Mouse (Mus musculus): ENCODE measurements at regions not wholly inside any gene's neighbourhood (a gene's known extent, or its start where the extent isn't known, plus 50 kb on each side); places are given as distances from the start of the nearest gene placed in this dataset.

DNA sequence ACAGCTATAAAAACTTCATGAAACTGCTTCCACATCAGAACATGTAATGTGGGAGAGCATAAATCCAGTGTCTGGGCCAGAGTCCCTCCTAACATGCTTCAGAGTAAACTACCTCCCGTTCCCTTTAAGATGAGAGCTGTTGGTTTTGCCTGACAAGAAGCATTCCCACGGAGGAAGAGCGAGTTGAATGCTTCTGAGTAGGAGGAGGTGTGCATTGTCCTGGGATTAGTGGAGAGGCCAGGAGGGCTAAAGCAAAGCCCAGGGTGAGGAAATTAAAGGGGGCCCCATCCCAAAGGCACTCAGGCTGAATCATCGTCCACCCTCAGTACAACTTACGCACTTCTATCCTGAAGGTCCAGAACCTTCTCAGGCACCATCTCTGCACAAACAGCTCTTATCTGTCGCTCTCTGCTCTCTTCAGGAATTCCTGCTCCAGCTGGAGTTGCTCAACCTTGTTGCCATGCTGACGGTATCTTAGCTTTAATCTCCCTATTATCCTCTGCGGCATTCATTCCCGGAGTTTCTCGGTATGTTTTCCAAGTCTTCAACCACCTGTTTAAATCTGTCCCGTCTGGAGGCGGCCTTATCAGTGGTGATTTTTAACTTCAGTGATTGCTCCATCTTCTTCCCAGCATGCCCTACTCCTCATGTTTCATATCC, 85.9 kb upstream of the Magi3 start:
- Histone ChIP-seq H3K4me1 (replicated peaks; ENCODE audit: control insufficient read depth, insufficient read depth, low read length) (no peaks in the 10 kb centered on the region; the same call in 1 of the 2 replicates), H3K27ac (ENCODE audit: low read depth) (no peak overlapping the region), H3K27me3 (replicated peaks; ENCODE audit: control insufficient read depth, insufficient read depth, low read length) (no peaks in the 10 kb centered on the region), H3K36me3 (ENCODE audit: control insufficient read depth, insufficient read depth, low read length) (no peaks in the 10 kb centered on the region), H3K4me2 (ENCODE audit: low read length) (no peak overlapping the region), H3K4me3 (ENCODE audit: low read depth, low read length) (no peak overlapping the region), H3K9ac (ENCODE audit: low read length) (no peak overlapping the region), H3K9me3 (ENCODE audit: control insufficient read depth, low read length) (no peaks in the 10 kb centered on the region)
- DNase-seq (ENCODE audit: low spot score) (no peak), ATAC-seq (replicated peaks; ENCODE audit: low FRiP score, low TSS enrichment, low read depth) (no peak; the same call in 1 of the 2 replicates)
- WGBS: 12% methylated on average over 12 of the region's 12 CpGs

DNA sequence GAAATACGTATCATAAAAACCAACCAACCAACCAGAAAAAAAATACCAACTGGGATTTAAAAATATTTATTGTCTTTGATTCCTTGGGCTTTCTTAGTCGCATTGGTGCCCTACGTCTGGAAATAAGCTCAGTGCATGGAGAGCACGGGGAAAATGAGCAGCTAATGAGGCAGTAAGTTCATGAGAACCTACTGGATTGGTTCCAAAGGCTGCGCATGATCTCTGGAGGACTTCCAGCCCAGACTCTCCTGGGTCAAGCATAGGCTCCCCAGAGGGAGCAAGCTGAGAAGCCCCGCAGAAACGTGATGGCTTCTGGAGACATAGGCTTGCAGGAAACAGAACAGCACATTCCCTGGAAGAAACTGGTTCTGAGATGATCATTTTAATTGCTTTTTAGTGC, 83.4 kb upstream of the Magi3 start:
- ATAC-seq (replicated peaks; ENCODE audit: low FRiP score, low TSS enrichment, low read depth) (no peak), DNase-seq (ENCODE audit: low spot score) (no peak)
- Histone ChIP-seq H3K4me3 (ENCODE audit: low read depth, low read length) (no peak overlapping the region), H3K9me3 (ENCODE audit: control insufficient read depth, low read length) (no peaks in the 10 kb centered on the region), H3K9ac (ENCODE audit: low read length) (no peak overlapping the region), H3K4me2 (ENCODE audit: low read length) (no peak overlapping the region), H3K27me3 (replicated peaks; ENCODE audit: control insufficient read depth, insufficient read depth, low read length) (no peaks in the 10 kb centered on the region), H3K27ac (ENCODE audit: low read depth) (no peak overlapping the region), H3K36me3 (ENCODE audit: control insufficient read depth, insufficient read depth, low read length) (no peaks in the 10 kb centered on the region), H3K4me1 (replicated peaks; ENCODE audit: control insufficient read depth, insufficient read depth, low read length) (no peaks in the 10 kb centered on the region; the same call in 1 of the 2 replicates)
- 75% methylated on average over 7 of the region's 7 CpGs for WGBS

DNA sequence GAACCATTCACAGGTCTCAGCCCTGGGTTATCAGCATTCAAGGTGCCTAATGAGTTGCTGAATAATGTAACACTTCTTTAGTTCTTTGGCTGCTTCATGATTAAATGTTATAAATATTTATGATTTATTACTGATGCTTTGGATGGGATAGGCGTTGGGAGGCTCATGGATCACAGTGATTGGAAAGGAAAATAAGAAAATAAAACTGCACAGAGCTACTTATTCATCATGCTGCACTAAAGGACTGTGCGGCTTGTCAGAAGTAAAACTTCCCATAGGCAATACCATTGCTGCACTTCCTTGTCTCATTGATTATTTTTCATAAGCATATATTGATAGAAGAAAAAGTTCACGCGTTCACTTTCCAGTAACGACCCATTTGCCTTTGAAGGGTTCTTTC, 80.0 kb upstream of the Magi3 start:
- no peak for DNase-seq (ENCODE audit: low spot score)
- H3K4me2 ChIP-seq (ENCODE audit: low read length): no peak overlapping the region
- H3K9me3 ChIP-seq (ENCODE audit: control insufficient read depth, low read length): no peaks in the 10 kb centered on the region
- WGBS: 91% methylated on average over 5 of the region's 5 CpGs
- peaks cover 6% of the 10 kb centered on the region for H3K4me1 ChIP-seq (replicated peaks; ENCODE audit: control insufficient read depth, insufficient read depth, low read length)
- no peaks in the 10 kb centered on the region for H3K27me3 ChIP-seq (replicated peaks; ENCODE audit: control insufficient read depth, insufficient read depth, low read length)
- H3K4me3 ChIP-seq (ENCODE audit: low read depth, low read length): no peak overlapping the region
- no peaks in the 10 kb centered on the region for H3K36me3 ChIP-seq (ENCODE audit: control insufficient read depth, insufficient read depth, low read length)
- H3K27ac ChIP-seq (ENCODE audit: low read depth): no peak overlapping the region
- no peak for ATAC-seq (replicated peaks; ENCODE audit: low FRiP score, low TSS enrichment, low read depth)
- no peak overlapping the region for H3K9ac ChIP-seq (ENCODE audit: low read length)

DNA sequence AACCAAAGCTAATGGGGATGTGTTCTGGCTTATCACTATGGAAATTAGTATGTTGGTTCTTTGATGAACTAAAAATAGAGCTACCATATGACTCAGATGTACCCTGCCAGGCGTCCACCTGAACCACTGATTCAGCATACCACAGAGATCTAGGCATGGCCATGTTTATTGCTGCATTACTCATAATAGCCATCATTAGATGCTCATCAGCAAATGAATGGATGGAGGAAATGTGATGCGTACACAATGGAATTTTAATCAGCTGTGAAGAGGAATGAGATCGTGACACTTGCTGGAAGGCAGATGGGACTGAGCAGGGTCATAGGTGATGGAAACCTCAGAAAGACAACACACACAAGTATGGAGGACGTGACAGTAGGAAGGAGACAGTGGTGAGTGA, 78.7 kb upstream of the Magi3 start:
- H3K4me2 ChIP-seq (ENCODE audit: low read length): no peak overlapping the region
- 63% methylated on average over 4 of the region's 4 CpGs for WGBS
- ATAC-seq (replicated peaks; ENCODE audit: low FRiP score, low TSS enrichment, low read depth): no peak
- H3K27me3 ChIP-seq (replicated peaks; ENCODE audit: control insufficient read depth, insufficient read depth, low read length): no peaks in the 10 kb centered on the region
- no peak overlapping the region for H3K4me3 ChIP-seq (ENCODE audit: low read depth, low read length)
- H3K27ac ChIP-seq (ENCODE audit: low read depth): no peak overlapping the region
- no peaks in the 10 kb centered on the region for H3K9me3 ChIP-seq (ENCODE audit: control insufficient read depth, low read length)
- DNase-seq (ENCODE audit: low spot score): no peak
- H3K4me1 ChIP-seq (replicated peaks; ENCODE audit: control insufficient read depth, insufficient read depth, low read length): peaks cover 10% of the 10 kb centered on the region
- no peak overlapping the region for H3K9ac ChIP-seq (ENCODE audit: low read length)
- H3K36me3 ChIP-seq (ENCODE audit: control insufficient read depth, insufficient read depth, low read length): no peaks in the 10 kb centered on the region

DNA sequence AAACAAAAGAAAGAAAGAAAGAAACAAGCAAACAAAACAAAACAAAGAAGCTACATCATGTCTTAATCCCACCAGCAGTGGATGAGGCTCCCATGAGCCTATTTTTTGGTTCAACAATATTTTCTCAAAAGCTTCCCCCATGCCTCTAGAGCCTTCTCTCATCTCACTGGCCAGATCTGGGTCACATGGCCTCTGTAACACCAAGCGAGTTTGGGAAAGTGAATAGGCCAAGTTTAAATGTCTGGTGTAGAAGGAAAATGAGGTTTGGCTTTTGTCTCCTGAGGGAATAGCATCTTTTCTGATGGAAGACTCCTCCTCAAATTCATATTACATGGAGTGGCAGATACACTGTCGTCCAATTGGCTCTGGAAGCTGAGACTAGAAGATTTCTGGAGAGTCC, 78.2 kb upstream of the Magi3 start:
- DNase-seq (ENCODE audit: low spot score) (no peak), ATAC-seq (replicated peaks; ENCODE audit: low FRiP score, low TSS enrichment, low read depth) (no peak)
- Histone ChIP-seq H3K36me3 (ENCODE audit: control insufficient read depth, insufficient read depth, low read length) (no peaks in the 10 kb centered on the region), H3K27me3 (replicated peaks; ENCODE audit: control insufficient read depth, insufficient read depth, low read length) (no peaks in the 10 kb centered on the region), H3K9me3 (ENCODE audit: control insufficient read depth, low read length) (no peaks in the 10 kb centered on the region), H3K4me3 (ENCODE audit: low read depth, low read length) (no peak overlapping the region), H3K4me2 (ENCODE audit: low read length) (no peak overlapping the region), H3K4me1 (replicated peaks; ENCODE audit: control insufficient read depth, insufficient read depth, low read length) (peaks cover 10% of the 10 kb centered on the region), H3K27ac (ENCODE audit: low read depth) (no peak overlapping the region), H3K9ac (ENCODE audit: low read length) (no peak overlapping the region)
- 89% methylated on average over 2 of the region's 2 CpGs for WGBS

DNA sequence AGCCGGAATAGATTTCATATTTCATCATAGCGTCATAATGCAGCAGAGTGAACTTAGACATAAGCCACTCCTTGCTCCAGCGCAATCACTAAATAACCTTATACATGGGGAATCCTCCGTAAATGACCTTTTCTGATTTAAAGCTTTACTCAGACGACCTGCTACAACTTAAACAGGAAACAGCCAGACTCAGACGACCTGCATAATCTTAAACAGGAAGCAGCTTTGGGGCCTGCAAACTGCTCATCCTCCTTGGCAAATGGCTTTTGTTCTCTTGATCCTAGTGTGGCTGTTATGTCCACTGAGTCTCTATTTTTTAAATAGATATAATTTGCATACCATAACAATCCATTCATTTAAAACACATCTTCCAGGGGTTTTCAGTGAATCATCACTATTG, 76.9 kb upstream of the Magi3 start:
- DNase-seq (ENCODE audit: low spot score): no peak
- no peak for ATAC-seq (replicated peaks; ENCODE audit: low FRiP score, low TSS enrichment, low read depth)
- WGBS: 43% methylated on average over 6 of the region's 6 CpGs
- Histone ChIP-seq H3K9ac (ENCODE audit: low read length) (no peak overlapping the region), H3K4me1 (replicated peaks; ENCODE audit: control insufficient read depth, insufficient read depth, low read length) (peaks cover 10% of the 10 kb centered on the region), H3K27me3 (replicated peaks; ENCODE audit: control insufficient read depth, insufficient read depth, low read length) (no peaks in the 10 kb centered on the region), H3K36me3 (ENCODE audit: control insufficient read depth, insufficient read depth, low read length) (no peaks in the 10 kb centered on the region), H3K4me2 (ENCODE audit: low read length) (no peak overlapping the region), H3K4me3 (ENCODE audit: low read depth, low read length) (no peak overlapping the region), H3K9me3 (ENCODE audit: control insufficient read depth, low read length) (no peaks in the 10 kb centered on the region), H3K27ac (ENCODE audit: low read depth) (no peak overlapping the region)

DNA sequence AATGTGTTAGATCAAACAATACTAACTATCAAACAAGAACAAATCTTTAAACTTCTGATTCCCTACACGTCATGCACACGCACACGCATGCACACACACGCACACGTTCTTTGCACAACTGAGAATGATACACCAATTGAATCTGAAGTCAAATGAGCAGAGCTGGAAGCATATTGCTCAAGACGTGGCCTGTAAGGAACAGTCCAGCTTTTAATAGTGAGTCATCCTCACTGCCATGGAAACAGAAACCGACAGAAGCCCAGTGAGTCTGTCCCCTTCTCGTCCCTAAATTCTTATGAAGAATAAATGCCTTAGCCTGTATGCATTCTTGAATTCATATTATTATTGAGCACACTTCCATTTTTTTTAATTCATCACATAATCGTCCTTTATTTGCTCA, 75.7 kb upstream of the Magi3 start:
- Histone ChIP-seq H3K9me3 (ENCODE audit: control insufficient read depth, low read length) (no peaks in the 10 kb centered on the region), H3K27me3 (replicated peaks; ENCODE audit: control insufficient read depth, insufficient read depth, low read length) (no peaks in the 10 kb centered on the region), H3K36me3 (ENCODE audit: control insufficient read depth, insufficient read depth, low read length) (no peaks in the 10 kb centered on the region), H3K4me3 (ENCODE audit: low read depth, low read length) (no peak overlapping the region), H3K4me2 (ENCODE audit: low read length) (no peak overlapping the region), H3K4me1 (replicated peaks; ENCODE audit: control insufficient read depth, insufficient read depth, low read length) (peaks cover 10% of the 10 kb centered on the region), H3K27ac (ENCODE audit: low read depth) (no peak overlapping the region), H3K9ac (ENCODE audit: low read length) (no peak overlapping the region)
- 75% methylated on average over 9 of the region's 9 CpGs for WGBS
- ATAC-seq (replicated peaks; ENCODE audit: low FRiP score, low TSS enrichment, low read depth) (no peak), DNase-seq (ENCODE audit: low spot score) (no peak)

DNA sequence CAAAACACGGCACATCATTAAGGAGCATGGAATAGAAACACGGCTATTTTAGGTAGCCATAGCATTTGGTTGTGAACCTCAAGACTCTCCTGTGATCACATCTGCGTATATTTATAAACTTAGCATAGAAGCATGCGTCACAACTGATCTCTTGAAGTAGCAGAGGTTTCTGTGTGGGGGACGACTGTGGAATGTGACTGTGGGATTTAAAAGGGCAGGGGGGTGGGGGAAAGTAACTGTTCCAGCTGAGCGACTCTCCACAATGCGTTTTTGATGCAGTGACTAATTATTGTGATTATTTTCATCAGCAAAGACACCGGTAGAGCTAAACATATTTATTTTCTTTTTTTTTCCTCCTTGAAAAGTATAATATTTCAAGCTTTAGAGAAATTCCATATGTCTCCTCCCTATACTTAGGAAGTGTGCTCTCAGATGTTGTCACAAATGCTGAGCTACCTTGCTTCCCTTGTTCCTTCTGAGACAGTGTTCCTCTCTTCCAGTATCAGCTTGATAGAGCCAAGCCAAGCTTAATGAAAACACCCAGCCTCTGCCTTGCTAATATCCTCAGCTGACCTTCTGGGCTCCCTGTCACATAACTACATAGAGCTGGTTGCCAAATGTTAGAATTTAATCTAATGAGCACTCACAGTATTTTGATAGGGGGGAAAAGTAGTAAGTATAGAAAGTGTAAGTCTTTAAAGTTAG, 75.0 kb upstream of the Magi3 start:
- Histone ChIP-seq H3K9me3 (ENCODE audit: control insufficient read depth, low read length) (no peaks in the 10 kb centered on the region), H3K27me3 (replicated peaks; ENCODE audit: control insufficient read depth, insufficient read depth, low read length) (no peaks in the 10 kb centered on the region), H3K4me1 (replicated peaks; ENCODE audit: control insufficient read depth, insufficient read depth, low read length) (peaks cover 10% of the 10 kb centered on the region), H3K4me2 (ENCODE audit: low read length) (no peak overlapping the region), H3K36me3 (ENCODE audit: control insufficient read depth, insufficient read depth, low read length) (no peaks in the 10 kb centered on the region), H3K4me3 (ENCODE audit: low read depth, low read length) (no peak overlapping the region), H3K9ac (ENCODE audit: low read length) (no peak overlapping the region), H3K27ac (ENCODE audit: low read depth) (no peak overlapping the region)
- ATAC-seq (replicated peaks; ENCODE audit: low FRiP score, low TSS enrichment, low read depth): no peak
- no peak for DNase-seq (ENCODE audit: low spot score)
- 32% methylated on average over 8 of the region's 8 CpGs for WGBS

DNA sequence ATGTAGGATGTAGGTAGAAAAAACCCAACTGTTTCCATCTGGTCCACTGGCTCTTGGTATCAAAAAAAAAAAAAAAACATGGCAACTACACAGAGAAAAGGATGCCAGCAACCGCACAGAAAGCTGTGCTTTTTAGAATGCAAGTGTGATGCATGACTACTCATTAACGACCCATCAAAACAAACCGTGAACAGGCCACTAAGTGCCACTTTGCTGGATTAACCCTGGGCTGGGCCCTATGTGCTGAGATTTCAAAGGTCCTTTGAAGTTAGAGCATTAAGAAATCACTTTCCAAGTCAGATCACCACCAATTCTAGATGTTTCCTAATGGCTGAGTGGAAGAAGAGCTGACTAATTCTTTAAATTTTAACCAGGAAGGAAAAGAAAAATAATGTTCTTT, 73.7 kb upstream of the Magi3 start:
- DNase-seq (ENCODE audit: low spot score) (peak; percentile 15), ATAC-seq (replicated peaks; ENCODE audit: low FRiP score, low TSS enrichment, low read depth) (no peak)
- Histone ChIP-seq H3K9me3 (ENCODE audit: control insufficient read depth, low read length) (no peaks in the 10 kb centered on the region), H3K4me3 (ENCODE audit: low read depth, low read length) (no peak overlapping the region), H3K27me3 (replicated peaks; ENCODE audit: control insufficient read depth, insufficient read depth, low read length) (no peaks in the 10 kb centered on the region), H3K9ac (ENCODE audit: low read length) (no peak overlapping the region), H3K27ac (ENCODE audit: low read depth) (no peak overlapping the region), H3K36me3 (ENCODE audit: control insufficient read depth, insufficient read depth, low read length) (no peaks in the 10 kb centered on the region), H3K4me1 (replicated peaks; ENCODE audit: control insufficient read depth, insufficient read depth, low read length) (peaks cover 10% of the 10 kb centered on the region), H3K4me2 (ENCODE audit: low read length) (no peak overlapping the region)
- 68% methylated on average over 3 of the region's 3 CpGs for WGBS

All from intestine, embryonic 14.5 days (tissue).